Mouse (Mus musculus) T-cell, adult 2 months (primary cell): ENCODE results near the gene Spns1.
A peak's percentile ranks its signal among the peaks of the same experiment; 100 is the strongest.
"Not testable (repeated sequence)": the region's sequence is repeated elsewhere in the genome, so short reads cannot be mapped to it uniquely, and the experiment has no call there.

Source experiments
- DNase-seq: peaks from one replicate; pipeline ENCODE4 v3.0.0; 2022; ENCODE audit warnings: low spot score

Gene Spns1

GRCm38 (mm10) chr7:126377278-126378158 lies at the start of gene Spns1:
Spns1 (minus strand) TSS chr7:126377450.
- DNase-seq, result peak; percentile 94

GRCm38 (mm10) chr7:126424161-126424560 lies 46.9 kb upstream of the Spns1 start:
- no peak for DNase-seq

DNA sequence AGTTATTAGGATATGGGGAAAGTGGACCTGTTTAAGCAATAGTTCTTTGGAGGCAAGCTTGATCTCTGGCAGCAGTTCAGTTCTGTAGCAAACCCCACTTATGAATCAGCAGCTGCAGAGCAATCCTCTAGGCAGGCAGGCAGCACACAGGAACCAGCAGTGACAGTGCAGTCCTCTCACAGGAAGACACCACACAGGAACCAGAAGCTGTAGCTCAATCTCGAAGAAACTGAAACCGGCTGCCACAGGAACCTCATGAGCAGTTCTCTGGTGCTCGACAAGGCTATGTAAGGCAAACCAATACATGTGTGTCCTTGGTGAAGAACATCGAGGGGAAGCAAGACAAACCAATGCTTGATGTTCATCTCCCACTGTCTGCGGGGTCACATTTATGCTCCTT lies 44.5 kb upstream of the Spns1 start:
- peak; percentile 25 for DNase-seq

- no peak for DNase-seq
Observed at GRCm38 (mm10) chr7:126418496-126418895, 41.2 kb upstream of the Spns1 start.

DNA sequence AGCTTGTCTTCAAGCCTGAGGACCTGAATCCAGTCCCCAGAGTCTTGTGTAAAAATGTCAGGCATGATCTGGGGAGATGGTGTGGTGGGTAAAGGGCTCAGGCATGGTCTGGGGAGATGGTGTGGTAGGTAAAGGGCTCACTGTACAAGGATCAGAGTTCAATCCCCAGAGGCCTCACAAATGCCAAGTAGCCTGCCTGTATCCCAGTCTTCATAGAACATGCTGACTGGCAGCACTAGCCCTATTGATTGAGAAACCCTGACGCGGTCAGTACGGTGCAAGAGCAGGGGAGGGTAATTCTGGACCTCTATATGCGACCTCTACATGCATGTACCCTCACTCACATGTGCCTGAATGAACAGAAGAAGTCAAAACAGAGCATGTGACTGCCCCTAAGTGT lies 40.4 kb upstream of the Spns1 start:
- DNase-seq, result no peak

GRCm38 (mm10) chr7:126417045-126417444 lies 39.8 kb upstream of the Spns1 start:
- no peak for DNase-seq

GRCm38 (mm10) chr7:126416615-126417014 lies 39.4 kb upstream of the Spns1 start:
- DNase-seq, result peak; percentile 44

- no peak for DNase-seq
Observed at GRCm38 (mm10) chr7:126414725-126415124, 37.5 kb upstream of the Spns1 start, which contains the start of gene Cd19. Cd19 (minus strand) TSS chr7:126414889.

DNA sequence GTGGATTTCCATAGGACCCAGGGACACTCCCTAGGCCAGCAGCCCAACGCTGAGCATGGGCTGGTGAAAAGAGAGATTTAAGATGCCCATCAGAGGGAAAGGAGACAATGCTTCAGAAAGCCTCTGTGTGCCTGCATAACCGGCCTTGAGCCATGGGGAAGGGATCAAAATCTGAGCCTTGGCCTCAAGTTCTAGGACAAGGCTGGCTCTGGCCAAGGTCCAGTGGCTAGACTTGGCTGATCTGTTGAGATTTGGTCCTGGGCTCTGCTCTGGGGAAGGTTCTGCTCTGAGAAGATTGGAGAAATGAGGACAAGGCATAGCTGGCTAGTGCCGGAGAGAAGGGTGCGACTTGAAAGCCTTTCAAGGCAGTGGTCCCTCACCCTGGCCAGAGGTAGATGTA lies 33.8 kb upstream of the Spns1 start:
- DNase-seq, result no peak

GRCm38 (mm10) chr7:126408686-126409085 lies 31.4 kb upstream of the Spns1 start:
- no peak for DNase-seq

GRCm38 (mm10) chr7:126402518-126402917 lies 25.3 kb upstream of the Spns1 start:
- DNase-seq, result not testable (repeated sequence)

DNA sequence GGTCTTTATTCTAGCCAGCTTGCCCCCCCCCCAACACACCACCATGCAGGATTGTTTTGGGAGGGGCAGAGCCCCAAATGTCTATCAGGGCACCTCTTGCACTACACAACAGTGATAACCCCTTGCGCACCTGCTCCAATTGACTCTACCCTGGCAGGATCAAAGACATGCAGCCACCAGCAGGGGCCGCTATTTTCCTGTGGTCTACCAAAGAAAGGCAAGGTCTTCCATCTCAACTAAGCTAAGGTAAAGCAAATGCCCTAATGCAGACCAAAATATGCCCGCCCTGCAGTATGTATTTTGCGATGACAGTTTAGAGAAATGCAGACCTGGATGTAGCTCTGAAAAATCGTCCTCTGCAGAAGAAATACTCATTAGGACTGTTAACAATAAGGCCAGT lies 22.3 kb upstream of the Spns1 start:
- peak; percentile 86 for DNase-seq

DNA sequence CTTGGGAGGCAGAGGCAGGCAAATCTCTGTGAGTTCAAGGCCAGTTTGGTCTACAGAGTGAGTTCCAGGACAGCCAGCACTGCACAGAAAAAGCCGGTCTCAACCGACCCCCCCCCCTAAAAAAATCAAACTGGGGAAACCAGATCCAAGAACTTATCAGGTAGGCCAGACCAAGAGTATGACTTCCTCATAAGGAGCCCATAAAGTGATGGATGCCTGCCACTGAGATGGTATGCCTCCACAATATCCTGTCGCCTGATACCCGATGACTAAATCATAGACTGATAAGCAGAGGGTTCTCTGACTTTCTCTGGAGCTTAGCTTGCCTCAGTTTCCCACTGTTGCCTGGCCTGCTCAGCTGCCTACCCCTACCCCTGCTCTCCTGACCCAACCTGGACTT lies 20.6 kb upstream of the Spns1 start:
- DNase-seq, result no peak

DNA sequence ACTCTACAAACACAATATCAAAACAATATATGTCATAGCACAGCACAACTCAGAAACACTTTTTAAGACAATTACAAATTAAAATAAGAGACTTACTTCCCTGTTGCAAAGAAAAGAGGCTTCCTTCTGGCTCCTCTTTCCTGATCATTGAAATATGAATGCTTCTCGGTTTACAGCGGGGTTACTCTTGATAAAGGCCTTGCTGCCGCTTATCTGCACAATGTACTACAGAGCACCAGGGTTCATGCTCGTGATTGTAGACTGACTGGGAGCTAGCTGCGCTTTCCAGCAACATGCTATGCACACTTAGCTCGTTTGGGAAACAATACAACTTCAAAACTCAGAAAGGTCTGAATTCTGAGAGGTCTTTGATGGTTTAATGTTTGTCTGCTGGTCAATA lies 20.0 kb upstream of the Spns1 start:
- DNase-seq, result no peak

- DNase-seq, result peak; percentile 95
Observed at GRCm38 (mm10) chr7:126396298-126397119, 19.3 kb upstream of the Spns1 start, which contains the start of gene Nfatc2ip. Nfatc2ip (minus strand) TSS chr7:126396737.

- DNase-seq, result not testable (repeated sequence)
Observed at GRCm38 (mm10) chr7:126392086-126392884, 15.0 kb upstream of the Spns1 start.

DNA sequence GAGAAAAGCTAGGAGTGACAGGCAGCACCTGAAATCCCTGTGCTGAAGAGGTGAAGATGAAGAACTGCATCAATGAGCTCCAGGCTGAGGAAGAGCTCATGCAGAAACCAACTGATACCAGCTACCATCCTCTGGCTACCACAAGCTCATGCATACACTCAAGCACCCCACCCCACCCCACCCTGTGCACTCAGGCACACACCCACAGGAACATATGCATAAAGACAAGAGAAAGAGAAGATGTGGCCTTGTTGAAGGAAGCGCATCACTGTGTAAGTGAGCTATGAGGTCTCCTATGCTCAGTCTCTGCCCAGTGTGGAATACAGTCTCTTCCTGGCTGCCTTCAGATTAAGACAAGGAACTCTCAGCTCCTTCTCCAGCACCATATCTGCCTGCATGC lies 10.9 kb upstream of the Spns1 start:
- DNase-seq, result no peak

GRCm38 (mm10) chr7:126383565-126383964 lies 6.3 kb upstream of the Spns1 start:
- DNase-seq, result no peak

GRCm38 (mm10) chr7:126376903-126377277 lies 360 bp downstream of the Spns1 start:
- DNase-seq, result no peak

GRCm38 (mm10) chr7:126375012-126375411 lies 2.2 kb downstream of the Spns1 start:
- no peak for DNase-seq

DNA sequence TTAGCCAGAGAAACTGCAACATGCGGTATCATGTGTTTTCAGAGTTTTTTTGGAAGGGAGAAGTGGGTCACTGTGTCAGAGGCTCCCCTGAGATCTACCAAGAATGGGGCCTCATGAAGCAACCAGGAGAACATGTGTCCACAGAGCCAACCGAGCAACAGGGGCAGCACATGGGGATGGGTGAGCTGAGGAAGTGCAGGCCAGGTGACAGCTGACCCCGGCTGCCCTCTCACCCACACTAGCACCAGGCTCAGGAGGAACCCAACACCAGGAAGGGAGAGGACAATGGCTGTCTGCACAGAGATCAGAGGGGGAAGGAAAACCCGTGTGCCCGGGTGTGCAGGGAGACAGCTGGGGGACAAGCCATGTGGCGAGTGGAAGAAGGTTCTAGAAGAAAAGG lies 2.7 kb downstream of the Spns1 start:
- no peak for DNase-seq

GRCm38 (mm10) chr7:126373007-126373406 lies 4.2 kb downstream of the Spns1 start:
- DNase-seq, result no peak
